Mouse (Mus musculus): ENCODE data around the gene Drg2.

DNA sequence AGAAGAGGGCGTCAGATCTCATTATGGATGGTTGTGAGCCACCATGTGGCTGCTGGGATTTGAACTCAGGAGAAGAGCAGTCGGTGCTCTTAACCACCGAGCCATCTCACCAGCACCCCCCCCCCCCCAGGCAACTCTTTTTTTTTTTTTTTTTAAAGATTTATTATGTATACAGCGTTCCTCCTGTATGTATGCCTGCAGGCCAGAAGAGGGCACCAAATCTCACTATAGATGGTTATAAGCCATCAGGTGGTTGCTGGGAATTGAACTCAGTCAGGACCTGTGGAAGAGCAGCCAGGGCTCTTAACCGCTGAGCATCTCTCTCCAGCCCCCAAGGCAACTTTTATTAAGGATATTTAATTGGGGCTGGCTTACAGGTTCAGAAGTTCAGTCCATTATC lies 20.1 kb downstream of the Drg2 start:
- TF ChIP-seq POLR2A (IDR thresholded peaks at IDR 0.05; ENCODE audit: borderline replicate concordance, low read depth, low read length) (no peak), CTCF (IDR thresholded peaks at IDR 0.05; ENCODE audit: low read depth, low read length) (no peak)
